Mouse (Mus musculus) frontal cortex, postnatal 25 days (tissue): ENCODE measurements around the gene Aatf.

ENCODE experiments used
- DNase-seq, 2 experiments: peaks; one replicate each; pipeline ENCODE4 v3.0.0; 2022; ENCODE audit warnings: low spot score in 2 of 2

Gene Aatf

DNA sequence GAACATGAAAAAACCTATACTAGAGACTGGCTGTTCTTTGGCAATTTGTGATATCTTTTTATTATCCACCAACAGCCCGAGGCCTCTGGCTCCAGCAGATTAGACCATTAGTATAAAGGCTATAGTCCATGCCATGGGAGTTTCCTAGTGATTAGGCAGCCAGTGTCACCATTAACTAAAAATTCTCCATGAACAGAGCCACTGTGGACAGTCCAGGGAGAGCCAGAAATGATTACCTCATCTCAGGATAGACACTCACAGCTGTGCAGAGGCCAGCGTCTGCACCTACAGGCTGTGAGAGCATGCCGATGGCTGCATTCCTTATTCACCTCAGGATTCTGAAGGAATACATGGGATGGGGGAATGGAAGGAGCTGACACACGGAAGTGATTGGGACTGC lies 140.2 kb downstream of the Aatf start:
- no peak for DNase-seq
